Mouse (Mus musculus) spleen, adult 2 months (tissue): ENCODE results near the gene Mrap2. TPM values are rescaled to one million over a fixed set of nuclear protein-coding genes. Genes with fewer than 3 reads are reported as not detected.

Experiments used
- DNase-seq, 2 experiments: peaks; one replicate each; pipeline versions ENCODE4 v3.0.0 to v3.0.0-alpha.2; 2012 to 2021; ENCODE audit warnings: low spot score in 2 of 2, low read depth in 1 of 2
- H3K27ac ChIP-seq: fragments of 200-500 bp; 2 replicates; pipeline ENCODE4 v1.5.1; 2012; ENCODE audit warnings: low read length, inconsistent platforms; ENCODE audit not compliant: insufficient read depth
- H3K27me3 ChIP-seq: fragments of 200-500 bp; 2 replicates; pipeline ENCODE4 v1.6.1; 2012; ENCODE audit warnings: mild to moderate bottlenecking, moderate library complexity, low read length, inconsistent platforms; ENCODE audit not compliant: control insufficient read depth, insufficient read depth
- H3K36me3 ChIP-seq: fragments of 200-500 bp; 2 replicates; pipeline ENCODE4 v1.6.1; 2012; ENCODE audit warnings: mild to moderate bottlenecking, low read length, inconsistent platforms; ENCODE audit not compliant: control insufficient read depth, insufficient read depth
- H3K4me1 ChIP-seq: fragments of 200-500 bp; 2 replicates; pipeline ENCODE4 v1.6.1; 2011; ENCODE audit warnings: inconsistent platforms; ENCODE audit not compliant: control insufficient read depth, insufficient read depth, insufficient read length
- H3K4me3 ChIP-seq: fragments of 200-500 bp; 2 replicates; pipeline ENCODE4 v1.5.1; 2011; ENCODE audit warnings: mild to moderate bottlenecking, inconsistent platforms; ENCODE audit not compliant: insufficient read depth, insufficient read length; ENCODE audit errors: extremely low read depth
- CTCF ChIP-seq: fragments of 200-500 bp; IDR thresholded peaks from 2 replicates; pipeline ENCODE4 v1.5.1; 2011; ENCODE audit warnings: mild to moderate bottlenecking, inconsistent platforms; ENCODE audit not compliant: insufficient read depth, insufficient read length, insufficient replicate concordance; ENCODE audit errors: extremely low read depth
- POLR2A ChIP-seq: fragments of 200-500 bp; IDR thresholded peaks from 2 replicates; pipeline ENCODE4 v1.6.1; 2011; ENCODE audit warnings: low read depth, low read length, inconsistent platforms
- WGBS: fragments of 180-500 bp; shearing (Covaris S2); methylation state at CpG from one replicate; pipeline ENCODE4 v1.1.7; 2018; 5-methylcytosine and 5-hydroxymethylcytosine counted together
- polyA plus RNA-seq: library from polyadenylated mRNA; depleted of rRNA; stranded (reverse); fragments of >200 nt; gene quantifications from 2 replicates; pipeline ENCODE4 v1.2.3, GENCODE M21; 2012

Mrap2 gene
- polyA plus RNA-seq, 1 experiment = not detected

DNA sequence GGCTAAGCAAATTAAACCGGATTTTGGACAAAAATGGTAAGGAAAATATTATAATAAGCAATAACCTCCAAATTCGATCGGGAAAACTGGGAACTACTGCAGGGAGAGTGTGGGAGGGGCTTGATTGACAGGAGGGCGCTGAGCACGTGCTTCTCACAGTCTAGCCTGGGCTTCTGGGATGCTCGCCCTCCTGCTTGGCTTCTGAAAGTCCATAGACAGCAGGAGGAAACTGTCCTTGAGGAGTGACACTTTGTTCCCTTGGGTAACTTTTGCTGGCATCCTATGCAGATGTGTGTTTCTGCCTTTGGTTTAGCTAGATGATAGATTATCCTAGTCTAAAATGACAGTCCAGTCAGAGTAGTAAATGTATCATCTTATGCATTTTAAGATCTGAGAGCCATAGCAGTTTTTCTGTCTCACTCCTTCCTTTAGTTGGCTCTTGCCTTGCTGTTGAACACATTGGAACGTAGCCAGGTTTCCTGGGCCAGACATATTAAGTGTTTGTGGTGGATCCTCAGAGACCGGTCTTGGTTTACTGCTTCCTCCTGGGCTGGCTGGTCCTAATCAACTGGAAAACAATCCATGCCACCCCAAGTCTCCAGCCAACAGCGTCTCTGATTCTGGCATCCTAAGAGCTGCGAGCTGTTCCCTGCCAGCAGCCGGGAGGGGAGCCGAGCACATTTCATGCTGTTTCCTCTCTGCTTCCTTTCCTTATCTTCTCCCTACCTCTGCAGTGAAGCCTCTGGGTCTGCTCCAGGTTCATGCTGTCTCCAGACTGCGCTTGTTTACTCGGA, 8.1 kb upstream of the Mrap2 start:
- WGBS = 59% methylated on average over 14 of the region's 14 CpGs
- Histone ChIP-seq H3K27me3 (no peaks in the 10 kb centered on the region), H3K4me1 (no peaks in the 10 kb centered on the region), H3K4me3 (no peak overlapping the region), H3K27ac (no peak overlapping the region), H3K36me3 (no peaks in the 10 kb centered on the region)
- TF ChIP-seq CTCF (no peak), POLR2A (no peak)
- DNase-seq = no peak

DNA sequence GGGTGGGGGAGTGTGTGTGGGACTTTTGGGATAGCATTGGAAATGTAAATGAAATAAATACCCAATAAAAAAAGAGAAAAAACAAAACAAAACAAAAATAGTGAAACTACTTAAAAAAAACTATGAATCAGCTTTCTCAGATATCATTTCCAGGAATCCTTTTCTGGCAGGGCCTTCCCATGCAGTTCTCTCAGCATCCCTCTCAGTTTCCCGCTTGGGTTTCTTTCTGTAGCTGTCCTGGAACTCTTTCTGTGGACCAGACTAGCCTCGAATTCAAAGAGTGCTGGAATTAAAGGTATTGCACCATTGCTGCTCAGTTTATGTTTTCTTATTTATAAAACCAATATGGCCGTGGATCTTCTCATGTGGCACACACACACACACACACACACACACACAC, 1.0 kb upstream of the Mrap2 start:
- Histone ChIP-seq H3K4me3 (no peak overlapping the region), H3K36me3 (no peaks in the 10 kb centered on the region), H3K4me1 (peaks cover 3% of the 10 kb centered on the region; the same call in 1 of the 2 replicates), H3K27me3 (0 out of 2 replicates have a peak, but pooled peaks cover 3% of the 10 kb centered on the region), H3K27ac (no peak overlapping the region)
- 81% methylated on average over 3 of the region's 3 CpGs for WGBS
- DNase-seq = no peak
- TF ChIP-seq CTCF (no peak), POLR2A (no peak)

- Histone ChIP-seq H3K4me3 (no peak overlapping the region), H3K36me3 (no peaks in the 10 kb centered on the region), H3K4me1 (peaks cover 3% of the 10 kb centered on the region; the same call in 1 of the 2 replicates), H3K27me3 (0 out of 2 replicates have a peak, but pooled peaks cover 3% of the 10 kb centered on the region), H3K27ac (no peak overlapping the region)
- no peak for DNase-seq
- TF ChIP-seq POLR2A = no peak
- no peak for TF ChIP-seq CTCF
- WGBS = 6% methylated on average over 19 of the region's 19 CpGs
Observed at GRCm38 (mm10) chr9:87144532-87144931, 426 bp downstream of the Mrap2 start.

- Histone ChIP-seq H3K4me1 (peaks cover 3% of the 10 kb centered on the region; the same call in 1 of the 2 replicates), H3K27ac (no peak overlapping the region), H3K27me3 (0 out of 2 replicates have a peak, but pooled peaks cover 3% of the 10 kb centered on the region), H3K36me3 (no peaks in the 10 kb centered on the region), H3K4me3 (no peak overlapping the region)
- TF ChIP-seq POLR2A (no peak), CTCF (no peak)
- DNase-seq = no peak
- WGBS = 8% methylated on average over 15 of the region's 15 CpGs
Observed at GRCm38 (mm10) chr9:87145180-87145579, 1.1 kb downstream of the Mrap2 start.

DNA sequence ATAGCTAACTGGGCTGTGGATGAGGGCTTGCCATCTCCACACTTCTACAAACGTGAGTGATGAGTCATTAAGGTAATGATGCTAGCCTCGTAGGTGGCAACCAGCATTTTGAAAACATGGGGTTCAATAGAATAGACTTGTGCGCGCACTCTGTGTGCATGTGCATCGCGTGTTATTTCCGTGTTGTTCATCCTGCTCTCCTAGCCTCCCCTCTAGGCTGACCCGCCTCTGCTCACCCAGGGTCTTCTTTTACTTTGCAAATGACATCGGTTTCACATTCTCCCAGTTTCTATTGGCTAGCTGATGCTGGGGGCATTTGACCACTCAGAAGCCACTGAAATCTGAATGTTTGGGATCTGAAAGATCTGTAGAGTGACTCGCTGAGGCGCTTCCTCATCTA, 1.6 kb downstream of the Mrap2 start:
- peaks cover 3% of the 10 kb centered on the region; the same call in 1 of the 2 replicates for H3K4me1 ChIP-seq
- H3K27me3 ChIP-seq = 0 out of 2 replicates have a peak, but pooled peaks cover 3% of the 10 kb centered on the region
- TF ChIP-seq POLR2A = no peak
- no peak for TF ChIP-seq CTCF
- H3K36me3 ChIP-seq = no peaks in the 10 kb centered on the region
- no peak overlapping the region for H3K4me3 ChIP-seq
- WGBS = 42% methylated on average over 11 of the region's 11 CpGs
- no peak for DNase-seq
- no peak overlapping the region for H3K27ac ChIP-seq

DNA sequence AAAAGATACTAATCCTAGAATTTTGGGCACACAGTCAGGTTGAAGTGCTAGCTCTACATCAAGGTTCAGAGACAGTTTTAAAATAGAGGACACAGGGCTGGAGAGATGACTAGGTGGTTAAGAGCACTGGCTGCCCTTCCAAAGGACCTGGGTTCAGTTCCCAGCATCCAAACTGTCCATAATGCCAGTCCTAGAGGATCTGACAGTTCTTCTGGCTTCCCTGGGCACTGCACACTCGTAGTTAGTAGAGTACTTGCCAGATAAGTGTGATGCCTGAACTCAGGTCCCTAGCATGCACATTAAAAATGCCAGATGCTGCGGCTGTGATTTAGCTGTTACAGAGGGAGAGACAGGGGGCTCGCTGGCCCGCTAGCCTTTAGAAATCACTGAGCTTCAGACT, 2.3 kb downstream of the Mrap2 start:
- H3K4me1 ChIP-seq = peaks cover 3% of the 10 kb centered on the region; the same call in 1 of the 2 replicates
- WGBS = 90% methylated on average over 4 of the region's 4 CpGs
- no peak overlapping the region for H3K27ac ChIP-seq
- TF ChIP-seq CTCF (no peak), POLR2A (no peak)
- no peak for DNase-seq
- no peaks in the 10 kb centered on the region for H3K36me3 ChIP-seq
- 0 out of 2 replicates have a peak, but pooled peaks cover 3% of the 10 kb centered on the region for H3K27me3 ChIP-seq
- no peak overlapping the region for H3K4me3 ChIP-seq

- Histone ChIP-seq H3K36me3 (no peaks in the 10 kb centered on the region), H3K4me1 (peaks cover 3% of the 10 kb centered on the region; the same call in 1 of the 2 replicates), H3K27ac (no peak overlapping the region), H3K27me3 (0 out of 2 replicates have a peak, but pooled peaks cover 3% of the 10 kb centered on the region), H3K4me3 (no peak overlapping the region)
- WGBS = 72% methylated on average over 2 of the region's 2 CpGs
- DNase-seq = no peak
- TF ChIP-seq POLR2A (no peak), CTCF (no peak)
Observed at GRCm38 (mm10) chr9:87147927-87148326, 3.8 kb downstream of the Mrap2 start.
